Mouse (Mus musculus): ENCODE measurements around the gene Spon1.

DNA sequence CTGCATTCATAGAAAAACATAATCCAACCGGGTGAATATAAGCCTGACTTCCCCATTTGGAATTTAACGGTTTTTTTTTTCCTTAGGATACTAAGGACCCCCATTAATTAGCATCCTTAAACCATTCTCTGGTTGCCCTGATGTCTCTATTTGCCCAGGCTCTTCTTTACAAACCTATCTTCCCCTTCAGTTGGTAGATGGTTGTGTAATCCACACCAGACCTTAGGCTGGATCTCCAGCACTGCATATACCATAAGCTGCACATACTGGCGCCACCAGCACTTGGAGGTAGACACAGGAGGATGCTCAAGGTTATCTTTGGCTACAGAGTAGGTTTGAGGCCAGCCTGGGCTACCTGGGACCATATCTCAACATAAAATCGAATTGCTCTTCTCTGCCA is 71.4 kb downstream of the Spon1 start:
- TF ChIP-seq CTCF (IDR thresholded peaks at IDR 0.05) (no peak), POLR2A (IDR thresholded peaks at IDR 0.05; ENCODE audit: insufficient read depth, low read depth, low read length) (no peak), EP300 (IDR thresholded peaks at IDR 0.05; ENCODE audit: insufficient read depth, low read depth, low read length) (no peak)

All from heart, adult 2 months (tissue).